Mouse (Mus musculus) thymus, adult 2 months (tissue): ENCODE results near the gene Gtf3c5. TPM values are rescaled to one million over a fixed set of nuclear protein-coding genes. Genes with fewer than 3 reads are reported as not detected.

Source experiments
- DNase-seq: peaks from one replicate; pipeline ENCODE4 v3.0.0; 2021
- H3K27ac ChIP-seq: fragments of 200-500 bp; 2 replicates; pipeline ENCODE4 v1.5.1; 2012; ENCODE audit warnings: low read length, control low read depth; ENCODE audit not compliant: control insufficient read depth, insufficient read depth
- H3K27me3 ChIP-seq: fragments of 200-500 bp; 2 replicates; pipeline ENCODE4 v1.6.1; 2012; ENCODE audit warnings: mild to moderate bottlenecking, low read length, moderate library complexity, mixed read lengths; ENCODE audit not compliant: control insufficient read depth, insufficient read depth
- H3K36me3 ChIP-seq: fragments of 200-500 bp; 2 replicates; pipeline ENCODE4 v1.6.1; 2012; ENCODE audit warnings: mild to moderate bottlenecking, low read length, moderate library complexity; ENCODE audit not compliant: control insufficient read depth, insufficient read depth
- H3K4me1 ChIP-seq: fragments of 200-500 bp; replicated peaks from 2 replicates; pipeline ENCODE4 v1.6.1; 2012; ENCODE audit warnings: low read length; ENCODE audit not compliant: control insufficient read depth, insufficient read depth
- H3K4me3 ChIP-seq: fragments of 200-500 bp; 2 replicates; pipeline ENCODE4 v1.5.1; 2012; ENCODE audit warnings: mild to moderate bottlenecking, low read length, control low read depth, moderate library complexity; ENCODE audit not compliant: control insufficient read depth, insufficient read depth
- CTCF ChIP-seq: fragments of 200-500 bp; IDR thresholded peaks from 2 replicates; pipeline ENCODE4 v1.5.1; 2012; ENCODE audit warnings: mild to moderate bottlenecking, control low read depth, low read length, moderate library complexity, borderline replicate concordance; ENCODE audit not compliant: control insufficient read depth, poor library complexity, insufficient read depth; ENCODE audit errors: extremely low read depth
- POLR2A ChIP-seq: fragments of 200-500 bp; IDR thresholded peaks from 2 replicates; pipeline ENCODE4 v1.6.1; 2012; ENCODE audit warnings: mild to moderate bottlenecking, low read length, control low read depth, moderate library complexity; ENCODE audit not compliant: control insufficient read depth, poor library complexity, insufficient read depth; ENCODE audit errors: extremely low read depth
- WGBS: fragments of 180-500 bp; shearing (Covaris S2); methylation state at CpG from one replicate; pipeline ENCODE4 v1.1.7; 2018; 5-methylcytosine and 5-hydroxymethylcytosine counted together
- polyA plus RNA-seq: library from polyadenylated mRNA; depleted of rRNA; stranded (reverse); fragments of >200 nt; gene quantifications from 2 replicates; pipeline ENCODE4 v1.2.3, GENCODE M21; 2012

The Gtf3c5 gene
- polyA plus RNA-seq, 1 experiment = 33.7 TPM

DNA sequence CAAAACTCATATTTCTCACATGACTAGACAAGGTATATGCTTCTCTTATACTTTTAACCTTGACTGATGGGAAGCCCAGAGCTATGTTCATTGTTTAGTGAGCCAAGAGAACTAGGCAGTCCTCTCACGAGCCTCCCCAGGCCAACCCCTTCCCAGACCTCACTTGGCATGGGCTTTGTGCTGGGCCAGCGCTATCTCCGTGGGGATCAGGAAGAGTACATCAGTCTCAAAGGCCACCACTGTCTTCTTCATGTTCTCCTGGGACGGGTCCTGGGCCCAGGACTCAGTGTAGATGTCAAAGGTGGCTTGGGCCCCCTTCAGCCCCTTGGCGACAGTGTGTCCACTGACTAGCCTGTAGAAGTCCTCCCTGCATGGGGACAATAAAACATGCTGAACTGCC lies 26.1 kb downstream of the Gtf3c5 start:
- WGBS = 91% methylated on average over 5 of the region's 5 CpGs

DNA sequence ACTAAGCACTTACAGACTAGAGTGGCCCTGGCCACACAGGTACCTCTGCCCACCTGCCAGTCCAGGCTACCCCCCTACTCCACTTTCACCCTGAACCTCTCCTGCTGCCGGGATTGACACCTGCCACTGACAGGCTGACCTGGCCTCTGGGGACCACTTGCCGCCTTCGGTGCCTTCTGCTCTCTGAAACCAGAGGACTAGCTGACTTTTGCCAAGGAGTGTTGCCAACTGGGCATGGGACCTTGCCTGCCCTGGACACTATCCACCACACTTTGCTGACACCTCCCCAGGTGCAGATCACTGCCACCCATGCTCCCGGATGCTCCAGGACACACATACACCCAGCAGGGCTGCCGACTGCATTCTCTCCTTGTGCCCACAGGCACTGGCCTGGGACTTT lies 31.2 kb downstream of the Gtf3c5 start:
- Histone ChIP-seq H3K36me3 (no peaks in the 10 kb centered on the region), H3K27ac (no peak overlapping the region), H3K4me1 (no peaks in the 10 kb centered on the region), H3K27me3 (no peaks in the 10 kb centered on the region), H3K4me3 (no peak overlapping the region)
- DNase-seq = no peak
- no peak for TF ChIP-seq CTCF
- TF ChIP-seq POLR2A = no peak
- WGBS = 96% methylated on average over 5 of the region's 5 CpGs

More for the DNA sequence above, 26.1 kb downstream of the Gtf3c5 start:
- Histone ChIP-seq H3K36me3 (no peaks in the 10 kb centered on the region), H3K27ac (no peak overlapping the region), H3K4me1 (0 out of 2 replicates have a peak, but pooled peaks cover 1% of the 10 kb centered on the region), H3K4me3 (no peak overlapping the region), H3K27me3 (no peaks in the 10 kb centered on the region)
- no peak for TF ChIP-seq POLR2A
- no peak for DNase-seq

DNA sequence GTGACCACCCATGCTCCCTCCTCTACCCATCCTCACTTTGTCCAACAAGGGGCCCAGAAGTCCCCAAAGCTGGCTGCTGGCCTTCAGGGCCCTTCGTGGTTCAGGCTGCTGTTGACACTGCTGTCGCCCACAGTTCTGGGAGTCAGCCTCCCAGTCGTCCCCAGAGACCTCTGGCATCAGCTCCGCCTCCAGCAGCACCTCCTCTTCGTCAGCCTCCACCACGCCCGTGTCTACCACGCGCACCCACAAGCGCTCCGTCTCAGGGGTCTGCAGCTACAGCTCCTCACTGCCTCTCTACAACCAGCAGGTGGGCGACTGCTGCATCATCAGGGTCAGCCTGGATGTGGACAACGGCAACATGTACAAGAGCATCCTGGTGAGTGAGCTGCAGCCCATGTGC lies 34.4 kb downstream of the Gtf3c5 start:
- Histone ChIP-seq H3K36me3 (no peaks in the 10 kb centered on the region), H3K27ac (no peak overlapping the region), H3K4me3 (no peak overlapping the region), H3K27me3 (no peaks in the 10 kb centered on the region), H3K4me1 (peaks cover 21% of the 10 kb centered on the region)
- WGBS = 94% methylated on average over 13 of the region's 13 CpGs
- no peak for DNase-seq
- TF ChIP-seq POLR2A = no peak
- no peak for TF ChIP-seq CTCF

DNA sequence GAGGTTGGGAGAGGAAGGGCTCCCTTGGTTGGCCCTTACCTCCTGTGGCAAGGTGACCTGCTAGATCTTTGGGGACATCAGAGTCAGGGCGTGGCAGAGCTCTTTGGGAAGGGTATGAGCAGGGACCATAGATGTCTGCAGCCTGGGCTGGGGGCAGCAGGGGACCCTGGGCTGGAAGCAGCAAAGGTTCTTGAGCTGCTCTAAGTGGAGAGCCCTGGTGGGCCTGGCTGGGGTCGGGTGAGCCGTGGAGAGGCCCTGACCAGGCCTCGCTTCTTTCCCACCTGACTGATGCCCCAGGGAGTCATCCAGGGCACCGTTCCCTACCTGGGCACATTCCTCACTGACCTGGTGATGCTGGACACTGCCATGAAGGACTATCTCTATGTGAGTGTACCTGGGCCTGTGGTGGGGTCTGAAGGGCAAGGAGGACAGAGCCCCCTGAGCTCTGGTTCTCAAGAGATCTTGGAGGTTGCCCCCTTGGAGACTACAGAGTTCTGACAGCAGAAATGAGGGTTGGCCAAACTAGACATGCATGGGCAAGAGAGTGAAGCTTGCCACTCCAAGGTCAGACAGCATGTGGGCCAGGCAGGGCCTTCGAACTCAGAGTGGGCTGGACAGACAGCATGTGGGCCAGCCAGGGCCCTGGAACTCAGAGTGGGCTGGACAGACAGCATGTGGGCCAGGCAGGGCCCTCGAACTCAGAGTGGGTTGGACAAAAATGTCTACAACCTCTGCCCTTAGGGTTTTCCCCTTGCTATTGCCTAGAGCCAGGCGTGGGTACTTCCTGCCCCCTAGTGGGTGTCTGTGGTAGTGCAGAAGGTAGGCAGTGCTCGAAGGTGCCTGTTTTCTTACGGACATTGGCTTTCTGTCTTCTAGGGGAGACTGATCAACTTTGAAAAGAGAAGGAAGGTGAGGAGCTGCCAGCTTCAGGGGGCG lies 36.0 kb downstream of the Gtf3c5 start:
- Histone ChIP-seq H3K36me3 (no peaks in the 10 kb centered on the region), H3K4me1 (peaks cover 21% of the 10 kb centered on the region), H3K4me3 (no peak overlapping the region), H3K27me3 (no peaks in the 10 kb centered on the region), H3K27ac (no peak overlapping the region)
- peak; percentile 87 for DNase-seq
- TF ChIP-seq CTCF (peak; percentile 80), POLR2A (no peak)
- 61% methylated on average over 11 of the region's 11 CpGs for WGBS

DNA sequence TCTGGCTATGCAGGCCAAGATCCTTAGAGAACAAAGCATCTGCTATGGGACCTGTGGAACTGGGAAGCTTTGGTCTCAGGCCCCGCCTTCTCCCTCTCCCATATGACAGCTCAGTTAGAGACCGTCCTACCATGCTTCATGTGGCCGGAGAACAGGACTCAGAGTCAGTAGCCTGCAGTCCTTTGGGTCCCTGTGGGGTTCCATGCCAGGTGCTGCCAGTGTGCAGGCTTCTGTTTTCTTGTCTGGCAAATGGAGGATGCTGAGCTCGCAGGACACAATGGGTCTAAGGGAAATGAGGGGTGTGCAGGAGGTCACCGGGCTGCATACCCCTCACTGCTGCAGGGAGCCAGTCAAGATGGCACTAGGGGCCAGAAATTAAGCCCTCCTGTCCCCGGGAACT lies 37.0 kb downstream of the Gtf3c5 start:
- Histone ChIP-seq H3K4me1 (peaks cover 21% of the 10 kb centered on the region), H3K36me3 (no peaks in the 10 kb centered on the region), H3K27ac (no peak overlapping the region), H3K27me3 (no peaks in the 10 kb centered on the region), H3K4me3 (no peak overlapping the region)
- DNase-seq = no peak
- TF ChIP-seq POLR2A (no peak), CTCF (no peak)
- WGBS = 75% methylated on average over 6 of the region's 6 CpGs

DNA sequence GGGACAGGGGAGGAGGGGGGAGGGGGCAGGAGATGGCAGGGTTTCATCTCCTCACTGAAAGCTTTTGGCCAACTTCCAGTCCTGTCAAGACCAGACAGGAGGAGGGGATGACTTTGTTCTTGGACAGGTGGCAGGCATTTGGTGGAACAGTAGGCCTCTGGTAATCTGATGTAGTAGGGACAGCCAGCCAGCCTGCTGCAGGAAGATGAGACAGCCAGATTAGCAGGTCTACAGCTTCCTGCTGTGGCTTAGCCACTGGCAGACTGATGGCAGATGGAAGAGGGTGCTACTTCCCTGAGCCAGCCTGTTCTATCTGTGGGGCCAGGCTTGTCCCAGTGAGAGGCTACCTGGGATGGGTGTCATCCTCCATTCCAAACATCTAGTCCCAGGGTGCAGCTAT lies 37.6 kb downstream of the Gtf3c5 start:
- Histone ChIP-seq H3K36me3 (no peaks in the 10 kb centered on the region), H3K4me1 (peaks cover 21% of the 10 kb centered on the region), H3K4me3 (no peak overlapping the region), H3K27ac (no peak overlapping the region), H3K27me3 (no peaks in the 10 kb centered on the region)
- DNase-seq = no peak
- TF ChIP-seq CTCF (no peak), POLR2A (no peak)
